Mouse (Mus musculus) midbrain, embryonic 14.5 days (tissue): ENCODE results near the gene Akr1c12. TPM values are rescaled to one million over a fixed set of nuclear protein-coding genes. Genes with fewer than 3 reads are reported as not detected.

Experiments
- ATAC-seq: fragments of 200-750 bp; cut with Nextera tagmentation; 2 replicates; pipeline ENCODE4 v1.8.0; 2017; ENCODE audit warnings: moderate number of reproducible peaks, moderate library complexity; ENCODE audit not compliant: low FRiP score, low TSS enrichment
- DNase-seq: peaks from one replicate; pipeline ENCODE4 v3.0.0-alpha.2; 2015
- H3K27ac ChIP-seq: fragments of 300-500 bp; sonication (generic); replicated peaks from 2 replicates; pipeline ENCODE4 v1.5.1; 2014; ENCODE audit warnings: mild to moderate bottlenecking, low read depth, low read length, moderate library complexity
- H3K27me3 ChIP-seq: fragments of 300-500 bp; sonication (generic); 2 replicates; pipeline ENCODE4 v1.6.1; 2014; ENCODE audit warnings: low read length, control low read depth, mixed read lengths; ENCODE audit not compliant: control insufficient read depth, insufficient read depth
- H3K36me3 ChIP-seq: fragments of 300-500 bp; sonication (generic); 2 replicates; pipeline ENCODE4 v1.6.1; 2014; ENCODE audit warnings: low read length, control low read depth; ENCODE audit not compliant: control insufficient read depth, insufficient read depth
- H3K4me1 ChIP-seq: fragments of 300-500 bp; sonication (generic); 2 replicates; pipeline ENCODE4 v1.6.1; 2014; ENCODE audit warnings: mild to moderate bottlenecking, antibody characterized with exemption, low read length, control low read depth; ENCODE audit not compliant: control insufficient read depth, insufficient read depth
- H3K4me2 ChIP-seq: fragments of 300-500 bp; sonication (generic); 2 replicates; pipeline ENCODE4 v1.6.1; 2014; ENCODE audit warnings: mild to moderate bottlenecking, low read length, moderate library complexity
- H3K4me3 ChIP-seq: fragments of 300-500 bp; sonication (generic); replicated peaks from 2 replicates; pipeline ENCODE4 v1.5.1; 2014; ENCODE audit warnings: low read depth, low read length
- H3K9ac ChIP-seq: fragments of 300-500 bp; sonication (generic); replicated peaks from 2 replicates; pipeline ENCODE4 v1.6.1; 2014; ENCODE audit warnings: mild to moderate bottlenecking, low read length, moderate library complexity
- H3K9me3 ChIP-seq: fragments of 300-500 bp; sonication (generic); 2 replicates; pipeline ENCODE4 v1.6.1; 2016; ENCODE audit warnings: low read length, control low read depth, mixed read lengths; ENCODE audit not compliant: control insufficient read depth
- WGBS: fragments of 180-500 bp; shearing (Covaris S2); extraction: QIAGEN DNeasy Blood & Tissue Kit; methylation state at CpG from one replicate; pipeline ENCODE4 v1.1.7; 2014; 5-methylcytosine and 5-hydroxymethylcytosine counted together
- polyA plus RNA-seq: library from polyadenylated mRNA; unstranded; fragments of >200 nt; fragmentation: Nextera tagmentation; extraction: Ambion mirVana; gene quantifications from 2 replicates; pipeline ENCODE4 v1.2.1, GENCODE M21; 2014

Gene Akr1c12
- polyA plus RNA-seq: not detected in 2 replicates

- WGBS: 86% methylated on average over 4 of the region's 4 CpGs
- H3K27ac ChIP-seq: no peak within 1 kb of the TSS
- H3K9ac ChIP-seq: no peak within 1 kb of the TSS
- H3K9me3 ChIP-seq: no peaks in the 10 kb centered on the region
- no peaks in the 10 kb centered on the region for H3K27me3 ChIP-seq
- DNase-seq (no peak), ATAC-seq (no peak)
- no peak within 1 kb of the TSS for H3K4me3 ChIP-seq
- no peaks in the 10 kb centered on the region for H3K4me1 ChIP-seq
- H3K36me3 ChIP-seq: no peaks in the 10 kb centered on the region
- no peak within 1 kb of the TSS for H3K4me2 ChIP-seq
These were observed at the start of gene Akr1c12 for GRCm38 (mm10) chr13:4279284-4279683. TSS of gene Akr1c12 (minus strand) at chr13:4279433.

- WGBS: 78% methylated on average over 2 of the region's 2 CpGs
- no peak for DNase-seq
- no peak for ATAC-seq
- Histone ChIP-seq H3K4me2 (no peak overlapping the region), H3K4me1 (no peaks in the 10 kb centered on the region), H3K9ac (no peak overlapping the region), H3K9me3 (no peaks in the 10 kb centered on the region), H3K27me3 (no peaks in the 10 kb centered on the region), H3K27ac (no peak overlapping the region), H3K36me3 (no peaks in the 10 kb centered on the region), H3K4me3 (no peak overlapping the region)
These were observed 39.5 kb upstream of the Akr1c12 start for GRCm38 (mm10) chr13:4318773-4319172.

- DNase-seq (no peak), ATAC-seq (no peak)
- Histone ChIP-seq H3K9ac (no peak overlapping the region), H3K36me3 (no peaks in the 10 kb centered on the region), H3K4me1 (no peaks in the 10 kb centered on the region), H3K4me3 (no peak overlapping the region), H3K9me3 (no peaks in the 10 kb centered on the region), H3K27ac (no peak overlapping the region), H3K4me2 (no peak overlapping the region), H3K27me3 (no peaks in the 10 kb centered on the region)
- WGBS: 90% methylated on average over 2 of the region's 2 CpGs
These were observed 34.7 kb upstream of the Akr1c12 start for GRCm38 (mm10) chr13:4313907-4314306.

GRCm38 (mm10) chr13:4304861-4305565, 25.8 kb upstream of the Akr1c12 start:
- H3K9me3 ChIP-seq: no peaks in the 10 kb centered on the region
- H3K27me3 ChIP-seq: no peaks in the 10 kb centered on the region
- 52% methylated on average over 2 of the region's 2 CpGs for WGBS
- H3K9ac ChIP-seq: no peak overlapping the region
- H3K4me2 ChIP-seq: no peak overlapping the region
- no peak for DNase-seq
- H3K4me3 ChIP-seq: no peak overlapping the region
- H3K36me3 ChIP-seq: no peaks in the 10 kb centered on the region
- H3K27ac ChIP-seq: no peak overlapping the region
- no peak for ATAC-seq
- H3K4me1 ChIP-seq: no peaks in the 10 kb centered on the region

- no peaks in the 10 kb centered on the region for H3K27me3 ChIP-seq
- no peaks in the 10 kb centered on the region for H3K9me3 ChIP-seq
- H3K4me2 ChIP-seq: no peak overlapping the region
- no peak overlapping the region for H3K27ac ChIP-seq
- no peak for ATAC-seq
- no peak for DNase-seq
- H3K4me3 ChIP-seq: no peak overlapping the region
- H3K4me1 ChIP-seq: no peaks in the 10 kb centered on the region
- 93% methylated on average over 4 of the region's 4 CpGs for WGBS
- no peaks in the 10 kb centered on the region for H3K36me3 ChIP-seq
- no peak overlapping the region for H3K9ac ChIP-seq
These were observed 17.8 kb upstream of the Akr1c12 start for GRCm38 (mm10) chr13:4296991-4297390.

GRCm38 (mm10) chr13:4281471-4282412, 2.5 kb upstream of the Akr1c12 start:
- H3K4me1 ChIP-seq: no peaks in the 10 kb centered on the region
- H3K27ac ChIP-seq: no peak overlapping the region
- H3K9me3 ChIP-seq: no peaks in the 10 kb centered on the region
- H3K4me3 ChIP-seq: no peak overlapping the region
- no peak overlapping the region for H3K9ac ChIP-seq
- H3K27me3 ChIP-seq: no peaks in the 10 kb centered on the region
- ATAC-seq: peak; percentile 62
- WGBS: 43% methylated on average over 7 of the region's 7 CpGs
- H3K4me2 ChIP-seq: no peak overlapping the region
- H3K36me3 ChIP-seq: no peaks in the 10 kb centered on the region
- peak; percentile 80 for DNase-seq

GRCm38 (mm10) chr13:4277526-4277925, 1.7 kb downstream of the Akr1c12 start:
- DNase-seq (no peak), ATAC-seq (no peak)
- H3K4me1 ChIP-seq: no peaks in the 10 kb centered on the region
- no peaks in the 10 kb centered on the region for H3K9me3 ChIP-seq
- no peak overlapping the region for H3K4me2 ChIP-seq
- WGBS: 92% methylated on average over 2 of the region's 2 CpGs
- H3K9ac ChIP-seq: no peak overlapping the region
- H3K4me3 ChIP-seq: no peak overlapping the region
- no peak overlapping the region for H3K27ac ChIP-seq
- no peaks in the 10 kb centered on the region for H3K36me3 ChIP-seq
- H3K27me3 ChIP-seq: no peaks in the 10 kb centered on the region

GRCm38 (mm10) chr13:4270860-4271259, 8.4 kb downstream of the Akr1c12 start:
- Histone ChIP-seq H3K9ac (no peak overlapping the region), H3K27me3 (no peaks in the 10 kb centered on the region), H3K36me3 (no peaks in the 10 kb centered on the region), H3K4me3 (no peak overlapping the region), H3K27ac (no peak overlapping the region), H3K4me1 (no peaks in the 10 kb centered on the region), H3K9me3 (no peaks in the 10 kb centered on the region), H3K4me2 (no peak overlapping the region)
- ATAC-seq (no peak), DNase-seq (no peak)
